Mouse (Mus musculus) lung, postnatal 0 days (tissue): ENCODE measurements around the gene Scn4b.

Experiments used
- CTCF ChIP-seq: IDR thresholded peaks from 2 replicates; pipeline ENCODE4 v1.5.1; 2016; ENCODE audit warnings: antibody characterized with exemption, mild to moderate bottlenecking
- EP300 ChIP-seq: IDR thresholded peaks from 2 replicates; pipeline ENCODE4 v1.6.1; 2016; ENCODE audit warnings: antibody characterized with exemption, mild to moderate bottlenecking, control low read depth

DNA sequence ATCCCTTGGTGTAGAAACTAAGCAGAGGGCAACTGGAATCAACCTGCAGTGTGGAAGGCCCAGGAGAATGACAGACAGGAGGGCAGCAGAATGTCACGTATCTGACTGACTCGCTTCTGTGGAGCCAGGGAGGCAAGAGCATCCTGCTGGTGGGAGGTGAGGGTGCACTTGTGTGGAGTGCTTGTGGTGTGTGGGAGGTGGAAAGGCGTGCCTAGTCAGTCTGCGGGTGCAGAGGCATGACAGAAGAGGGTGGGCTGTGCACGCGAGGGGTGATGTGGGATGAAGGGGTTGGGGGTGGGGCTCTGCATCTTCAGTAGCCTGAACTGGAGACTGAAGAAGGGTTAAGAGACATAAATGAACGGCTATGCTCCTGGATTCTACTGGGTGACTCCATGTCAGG lies 15.2 kb downstream of the Scn4b start:
- TF ChIP-seq CTCF (no peak), EP300 (no peak)
